Mouse (Mus musculus): ENCODE results near the gene Bicd2. TPM values are rescaled to one million over a fixed set of nuclear protein-coding genes. Genes with fewer than 3 reads are reported as not detected.
A peak's percentile ranks its signal among the peaks of the same experiment; 100 is the strongest.

Bicd2 gene
- polyA plus RNA-seq (2015; fragmentation: Nextera tagmentation; extraction: Ambion mirVana): 7.5 and 8.0 TPM in 2 replicates

GRCm38 (mm10) chr13:49341012-49341830 is at the start of gene Bicd2:
Gene Bicd2 (plus strand): TSS chr13:49341585.
- peak within 1 kb of the TSS; percentile 93 for H3K9ac ChIP-seq
- peaks cover 62% of the 10 kb centered on the region for H3K4me1 ChIP-seq (replicated peaks)
- H3K9me3 ChIP-seq (replicated peaks): no peaks in the 10 kb centered on the region
- H3K4me2 ChIP-seq: peak within 1 kb of the TSS; percentile 94
- no peaks in the 10 kb centered on the region for H3K27me3 ChIP-seq
- peak within 1 kb of the TSS; percentile 91 for H3K4me3 ChIP-seq (replicated peaks)
- H3K27ac ChIP-seq (replicated peaks): peak within 1 kb of the TSS; percentile 74
- peak; percentile 98 for ATAC-seq (ENCODE audit: insufficient read depth)
- no peaks in the 10 kb centered on the region for H3K36me3 ChIP-seq (replicated peaks)
- under 1% methylated on average over 74 of the region's 74 CpGs for WGBS (ENCODE audit: insufficient replicate concordance)

GRCm38 (mm10) chr13:49291949-49292348 is 49.4 kb upstream of the Bicd2 start:
- Histone ChIP-seq H3K4me3 (replicated peaks) (no peak overlapping the region), H3K27me3 (no peaks in the 10 kb centered on the region), H3K27ac (replicated peaks) (no peak overlapping the region), H3K4me2 (no peak overlapping the region), H3K4me1 (replicated peaks) (no peaks in the 10 kb centered on the region), H3K36me3 (replicated peaks) (peaks cover 7% of the 10 kb centered on the region; the same call in 1 of the 2 replicates), H3K9ac (no peak overlapping the region), H3K9me3 (replicated peaks) (no peaks in the 10 kb centered on the region)
- ATAC-seq (ENCODE audit: insufficient read depth): no peak
- 43% methylated on average over 6 of the region's 6 CpGs for WGBS (ENCODE audit: insufficient replicate concordance)

DNA sequence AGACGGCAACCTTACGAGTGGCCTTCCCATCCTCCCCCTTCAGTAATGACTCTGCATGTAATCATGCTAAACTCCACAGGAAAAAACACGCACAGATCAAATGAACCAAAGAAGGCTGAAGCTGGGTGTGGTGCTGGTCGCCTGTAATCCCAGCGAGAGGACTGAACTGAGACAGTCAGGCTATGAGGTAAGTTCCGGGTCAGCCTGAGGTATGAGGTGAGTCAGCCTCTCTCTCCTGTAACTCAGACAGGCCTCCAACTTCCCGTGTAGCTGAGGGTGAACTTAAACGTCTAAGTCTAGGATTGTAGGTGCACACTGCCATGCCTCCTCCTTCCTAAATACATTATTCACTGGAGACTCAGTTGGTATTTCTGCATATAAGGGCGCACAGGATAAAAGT is 47.3 kb upstream of the Bicd2 start:
- Histone ChIP-seq H3K4me2 (no peak overlapping the region), H3K27me3 (no peaks in the 10 kb centered on the region), H3K9me3 (replicated peaks) (no peaks in the 10 kb centered on the region), H3K4me1 (replicated peaks) (peaks cover 3% of the 10 kb centered on the region), H3K4me3 (replicated peaks) (no peak overlapping the region), H3K9ac (no peak overlapping the region), H3K36me3 (replicated peaks) (no peaks in the 10 kb centered on the region; the same call in 1 of the 2 replicates), H3K27ac (replicated peaks) (no peak overlapping the region)
- no peak for ATAC-seq (ENCODE audit: insufficient read depth)
- WGBS (ENCODE audit: insufficient replicate concordance): 67% methylated on average over 9 of the region's 9 CpGs

- ATAC-seq (ENCODE audit: insufficient read depth): no peak
- no peaks in the 10 kb centered on the region for H3K9me3 ChIP-seq (replicated peaks)
- H3K4me2 ChIP-seq: no peak overlapping the region
- peaks cover 8% of the 10 kb centered on the region for H3K4me1 ChIP-seq (replicated peaks)
- H3K9ac ChIP-seq: no peak overlapping the region
- no peak overlapping the region for H3K27ac ChIP-seq (replicated peaks)
- H3K27me3 ChIP-seq: no peaks in the 10 kb centered on the region
- no peaks in the 10 kb centered on the region; the same call in 1 of the 2 replicates for H3K36me3 ChIP-seq (replicated peaks)
- H3K4me3 ChIP-seq (replicated peaks): no peak overlapping the region
- 82% methylated on average over 7 of the region's 7 CpGs for WGBS (ENCODE audit: insufficient replicate concordance)
Observed at GRCm38 (mm10) chr13:49296270-49296669, 45.1 kb upstream of the Bicd2 start.

- H3K4me2 ChIP-seq: 0 out of 2 replicates have a peak overlapping the region, but pooled peaks have one; percentile 25
- no peak overlapping the region for H3K4me3 ChIP-seq (replicated peaks)
- no peaks in the 10 kb centered on the region for H3K9me3 ChIP-seq (replicated peaks)
- H3K9ac ChIP-seq: no peak overlapping the region
- peaks cover 8% of the 10 kb centered on the region for H3K4me1 ChIP-seq (replicated peaks)
- no peaks in the 10 kb centered on the region; the same call in 1 of the 2 replicates for H3K36me3 ChIP-seq (replicated peaks)
- peak overlapping the region; percentile 53 for H3K27ac ChIP-seq (replicated peaks)
- no peaks in the 10 kb centered on the region for H3K27me3 ChIP-seq
- WGBS (ENCODE audit: insufficient replicate concordance): 28% methylated on average over 14 of the region's 14 CpGs
- 0 out of 2 replicates have a peak, but pooled peaks have one; percentile 34 for ATAC-seq (ENCODE audit: insufficient read depth)
Observed at GRCm38 (mm10) chr13:49298514-49299381, 42.6 kb upstream of the Bicd2 start.

GRCm38 (mm10) chr13:49300771-49301170 is 40.6 kb upstream of the Bicd2 start:
- no peaks in the 10 kb centered on the region for H3K27me3 ChIP-seq
- H3K9me3 ChIP-seq (replicated peaks): no peaks in the 10 kb centered on the region
- no peaks in the 10 kb centered on the region for H3K36me3 ChIP-seq (replicated peaks)
- no peak for ATAC-seq (ENCODE audit: insufficient read depth)
- WGBS (ENCODE audit: insufficient replicate concordance): 44% methylated on average over 1 of the region's 1 CpGs
- no peak overlapping the region for H3K9ac ChIP-seq
- H3K4me3 ChIP-seq (replicated peaks): no peak overlapping the region
- H3K27ac ChIP-seq (replicated peaks): no peak overlapping the region
- H3K4me2 ChIP-seq: no peak overlapping the region
- peaks cover 12% of the 10 kb centered on the region for H3K4me1 ChIP-seq (replicated peaks)

DNA sequence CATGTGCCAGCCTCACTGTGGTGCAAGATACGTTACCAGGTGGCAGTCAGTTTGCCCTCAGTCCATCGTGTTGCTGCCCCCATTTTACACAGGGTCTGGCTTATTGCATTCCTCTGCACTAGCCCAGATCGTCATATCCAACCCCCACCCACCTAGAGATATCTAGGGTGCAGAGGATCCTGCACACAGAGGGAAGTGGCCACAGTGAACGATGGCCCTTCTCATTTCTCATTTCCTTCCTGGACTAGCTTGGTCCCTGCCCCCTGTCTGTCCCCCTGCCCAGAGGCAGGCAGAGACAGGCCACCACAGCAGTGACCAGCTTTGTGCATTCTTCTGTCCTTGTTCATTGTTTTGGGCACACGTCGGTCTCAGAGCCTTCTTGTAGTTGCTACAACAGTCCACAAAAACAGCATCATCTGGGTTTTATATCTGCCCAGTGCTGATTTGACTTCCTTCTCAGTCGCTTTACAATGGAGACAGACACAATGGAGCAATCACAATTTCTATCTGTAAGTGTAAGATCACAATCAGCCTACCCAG is 34.5 kb upstream of the Bicd2 start:
- ATAC-seq (ENCODE audit: insufficient read depth): no peak
- H3K27ac ChIP-seq (replicated peaks): peak overlapping the region; percentile 78
- 0 out of 2 replicates have a peak overlapping the region, but pooled peaks have one; percentile 21 for H3K9ac ChIP-seq

DNA sequence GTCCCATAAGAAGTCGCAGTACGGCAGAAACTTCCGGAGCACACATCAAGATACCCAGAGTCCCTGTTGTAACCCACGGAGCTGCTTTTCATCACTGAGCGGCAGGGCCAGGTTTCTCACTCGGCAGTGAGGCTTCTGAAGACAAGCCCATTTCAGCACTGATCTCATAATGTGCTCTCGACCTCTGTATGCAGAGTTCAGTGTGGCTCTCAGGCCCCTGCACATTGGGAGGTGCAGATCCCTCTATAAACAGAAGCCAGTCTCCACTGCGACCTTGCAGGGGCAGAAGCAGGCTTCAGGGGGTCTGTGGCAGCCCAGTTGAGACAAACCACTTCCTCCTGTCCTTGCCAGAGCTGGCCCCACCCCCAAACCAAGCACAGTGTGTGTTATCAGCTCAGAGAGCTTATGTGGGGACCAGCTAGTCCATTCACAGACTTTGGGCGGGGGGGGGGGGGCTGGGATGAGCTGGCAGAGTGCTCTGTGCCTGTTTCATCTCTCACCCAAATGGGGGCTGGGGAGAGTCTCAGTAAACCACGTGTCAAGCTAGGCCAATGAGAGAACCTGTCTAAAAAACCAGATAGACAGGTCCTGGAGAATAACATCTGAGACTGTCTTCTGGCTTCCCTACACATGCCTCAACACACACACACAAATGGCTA is 33.9 kb upstream of the Bicd2 start:
- peak; percentile 69 for ATAC-seq (ENCODE audit: insufficient read depth)

More for the DNA sequence above, 34.5 kb upstream of the Bicd2 start:
- H3K4me1 ChIP-seq (replicated peaks): peaks cover 42% of the 10 kb centered on the region
- H3K27me3 ChIP-seq: no peaks in the 10 kb centered on the region
- H3K4me2 ChIP-seq: peak overlapping the region; percentile 60
- peak overlapping the region; percentile 42 for H3K4me3 ChIP-seq (replicated peaks)
- no peaks in the 10 kb centered on the region for H3K9me3 ChIP-seq (replicated peaks)
- 14% methylated on average over 7 of the region's 7 CpGs for WGBS (ENCODE audit: insufficient replicate concordance)
- H3K36me3 ChIP-seq (replicated peaks): no peaks in the 10 kb centered on the region

DNA sequence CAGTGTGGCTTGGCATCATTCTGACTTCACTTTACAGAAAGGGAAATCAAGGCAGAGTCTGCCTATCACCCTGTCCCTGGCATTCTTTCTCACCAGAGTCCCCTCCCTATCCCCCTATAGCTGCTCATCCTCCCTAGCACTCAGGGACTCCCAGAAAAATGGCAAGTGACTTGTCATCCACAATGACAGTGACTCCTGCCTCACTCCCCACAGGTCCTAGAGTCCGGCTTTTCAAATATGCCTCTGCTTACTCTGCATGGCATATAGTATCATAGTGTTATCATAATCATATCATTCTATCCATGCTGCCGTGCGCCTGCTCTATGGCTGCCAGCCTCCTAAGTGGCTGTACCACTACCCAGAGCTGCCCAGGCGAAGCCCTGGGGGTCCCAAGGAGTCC is 33.2 kb upstream of the Bicd2 start:
- peak overlapping the region; percentile 53; the same call in 1 of the 2 replicates for H3K27ac ChIP-seq (replicated peaks)
- peaks cover 42% of the 10 kb centered on the region for H3K4me1 ChIP-seq (replicated peaks)
- H3K9me3 ChIP-seq (replicated peaks): no peaks in the 10 kb centered on the region
- no peak for ATAC-seq (ENCODE audit: insufficient read depth)
- peak overlapping the region; percentile 42 for H3K4me3 ChIP-seq (replicated peaks)
- H3K27me3 ChIP-seq: no peaks in the 10 kb centered on the region
- peak overlapping the region; percentile 60 for H3K4me2 ChIP-seq
- 38% methylated on average over 4 of the region's 4 CpGs for WGBS (ENCODE audit: insufficient replicate concordance)
- 0 out of 2 replicates have a peak overlapping the region, but pooled peaks have one; percentile 11 for H3K9ac ChIP-seq
- H3K36me3 ChIP-seq (replicated peaks): no peaks in the 10 kb centered on the region

More for the DNA sequence above, 33.9 kb upstream of the Bicd2 start:
- Histone ChIP-seq H3K36me3 (replicated peaks) (no peaks in the 10 kb centered on the region), H3K4me3 (replicated peaks) (peak overlapping the region; percentile 42), H3K27ac (replicated peaks) (peak overlapping the region; percentile 78), H3K9me3 (replicated peaks) (no peaks in the 10 kb centered on the region), H3K9ac (0 out of 2 replicates have a peak overlapping the region, but pooled peaks have one; percentile 21), H3K4me2 (peak overlapping the region; percentile 60), H3K4me1 (replicated peaks) (peaks cover 42% of the 10 kb centered on the region), H3K27me3 (no peaks in the 10 kb centered on the region)
- WGBS (ENCODE audit: insufficient replicate concordance): 2% methylated on average over 10 of the region's 10 CpGs

DNA sequence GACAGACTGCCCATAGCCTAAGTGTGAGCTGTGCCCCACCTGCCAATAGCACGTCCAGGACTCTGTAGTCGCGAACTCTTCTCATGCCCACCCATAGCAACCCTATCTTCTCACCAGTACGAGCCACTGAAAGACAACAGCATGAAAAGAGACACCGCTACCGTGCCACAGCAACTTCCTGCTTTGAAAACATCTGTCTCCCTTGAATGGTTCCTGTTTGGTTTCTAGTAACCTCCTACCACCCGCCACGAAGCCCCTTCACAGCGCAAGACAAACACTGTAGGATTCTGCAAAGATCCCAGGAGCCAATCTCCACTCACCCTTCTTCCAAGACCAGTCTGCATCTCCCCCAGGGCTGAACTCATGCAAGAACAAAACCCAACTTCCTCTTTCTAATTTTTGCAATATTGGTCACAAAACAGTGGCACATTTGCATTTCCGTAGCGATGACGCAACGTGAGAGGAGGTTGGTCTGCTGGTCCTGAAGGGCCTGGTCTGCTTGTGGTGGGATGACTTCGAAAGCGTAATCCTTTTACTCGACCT is 32.5 kb upstream of the Bicd2 start:
- H3K4me1 ChIP-seq (replicated peaks): peaks cover 41% of the 10 kb centered on the region
- H3K4me2 ChIP-seq: peak overlapping the region; percentile 60
- H3K9me3 ChIP-seq (replicated peaks): no peaks in the 10 kb centered on the region
- peak; percentile 18; the same call in 1 of the 2 replicates for ATAC-seq (ENCODE audit: insufficient read depth)
- H3K27ac ChIP-seq (replicated peaks): peak overlapping the region; percentile 53; the same call in 1 of the 2 replicates
- H3K36me3 ChIP-seq (replicated peaks): no peaks in the 10 kb centered on the region
- H3K4me3 ChIP-seq (replicated peaks): peak overlapping the region; percentile 42
- H3K27me3 ChIP-seq: no peaks in the 10 kb centered on the region
- WGBS (ENCODE audit: insufficient replicate concordance): 16% methylated on average over 16 of the region's 16 CpGs
- 0 out of 2 replicates have a peak overlapping the region, but pooled peaks have one; percentile 11 for H3K9ac ChIP-seq

All from liver, embryonic 15.5 days (tissue).